Mouse (Mus musculus): ENCODE data around the gene Ppdpf.

- no peak for TF ChIP-seq CTCF (IDR thresholded peaks at IDR 0.05; ENCODE audit: low read depth, low read length)
- no peak for TF ChIP-seq POLR2A (IDR thresholded peaks at IDR 0.05; ENCODE audit: borderline replicate concordance, low read depth, low read length)
Observed at GRCm38 (mm10) chr2:181233443-181233842, 46.4 kb downstream of the Ppdpf start.
